Mouse (Mus musculus) liver, postnatal 0 days (tissue): ENCODE results near the gene Pcnx. TPM values are rescaled to one million over a fixed set of nuclear protein-coding genes. Genes with fewer than 3 reads are reported as not detected.

Experiments used
- ATAC-seq: fragments of 200-750 bp; cut with Nextera tagmentation; 2 replicates; pipeline ENCODE4 v1.8.0; 2017; ENCODE audit warnings: mild to moderate bottlenecking, moderate library complexity
- DNase-seq: peaks from one replicate; pipeline ENCODE4 v3.0.0-alpha.2; 2016
- H3K27ac ChIP-seq: fragments of 300-500 bp; sonication (generic); 2 replicates; pipeline ENCODE4 v1.5.1; 2014; ENCODE audit warnings: antibody characterized with exemption, moderate library complexity, mild to moderate bottlenecking, low read depth
- H3K27me3 ChIP-seq: fragments of 300-500 bp; sonication (generic); 2 replicates; pipeline ENCODE4 v1.6.1; 2014; ENCODE audit warnings: low read length, control low read depth, mixed read lengths; ENCODE audit not compliant: insufficient read depth
- H3K36me3 ChIP-seq: fragments of 300-500 bp; sonication (generic); replicated peaks from 2 replicates; pipeline ENCODE4 v1.6.1; 2014; ENCODE audit warnings: mild to moderate bottlenecking, control low read depth, low read length, moderate library complexity, mixed read lengths; ENCODE audit not compliant: insufficient read depth
- H3K4me1 ChIP-seq: fragments of 300-500 bp; sonication (generic); 2 replicates; pipeline ENCODE4 v1.6.1; 2014; ENCODE audit warnings: antibody characterized with exemption, mild to moderate bottlenecking, control low read depth; ENCODE audit not compliant: insufficient read depth
- H3K4me2 ChIP-seq: fragments of 300-500 bp; sonication (generic); 2 replicates; pipeline ENCODE4 v1.6.1; 2014; ENCODE audit warnings: low read depth, mild to moderate bottlenecking, low read length, moderate library complexity, mixed read lengths
- H3K4me3 ChIP-seq: fragments of 300-500 bp; sonication (generic); 2 replicates; pipeline ENCODE4 v1.5.1; 2014; ENCODE audit warnings: low read depth, low read length
- H3K9ac ChIP-seq: fragments of 300-500 bp; sonication (generic); replicated peaks from 2 replicates; pipeline ENCODE4 v1.6.1; 2014; ENCODE audit warnings: mild to moderate bottlenecking, moderate library complexity
- H3K9me3 ChIP-seq: fragments of 300-500 bp; sonication (generic); 2 replicates; pipeline ENCODE4 v1.6.1; 2016; ENCODE audit warnings: mild to moderate bottlenecking, control low read depth, low read length, mixed read lengths
- CTCF ChIP-seq: sonication (generic); IDR thresholded peaks from 2 replicates; pipeline ENCODE4 v1.5.1; 2016; ENCODE audit warnings: antibody characterized with exemption, low read depth
- EP300 ChIP-seq: IDR thresholded peaks from 2 replicates; pipeline ENCODE4 v1.6.1; 2016; ENCODE audit warnings: antibody characterized with exemption, low read depth, mild to moderate bottlenecking
- WGBS: fragments of 180-500 bp; shearing (Covaris S2); extraction: QIAGEN DNeasy Blood & Tissue Kit; methylation state at CpG from one replicate; pipeline ENCODE4 v1.1.7; 2014; ENCODE audit not compliant: insufficient replicate concordance; 5-methylcytosine and 5-hydroxymethylcytosine counted together
- polyA plus RNA-seq: library from polyadenylated mRNA; unstranded; fragments of >200 nt; fragmentation: Nextera tagmentation; extraction: Ambion mirVana; gene quantifications from 2 replicates; pipeline ENCODE4 v1.2.1, GENCODE M21; 2015

Gene Pcnx
- polyA plus RNA-seq, result 2.4 and 2.7 TPM in 2 replicates

DNA sequence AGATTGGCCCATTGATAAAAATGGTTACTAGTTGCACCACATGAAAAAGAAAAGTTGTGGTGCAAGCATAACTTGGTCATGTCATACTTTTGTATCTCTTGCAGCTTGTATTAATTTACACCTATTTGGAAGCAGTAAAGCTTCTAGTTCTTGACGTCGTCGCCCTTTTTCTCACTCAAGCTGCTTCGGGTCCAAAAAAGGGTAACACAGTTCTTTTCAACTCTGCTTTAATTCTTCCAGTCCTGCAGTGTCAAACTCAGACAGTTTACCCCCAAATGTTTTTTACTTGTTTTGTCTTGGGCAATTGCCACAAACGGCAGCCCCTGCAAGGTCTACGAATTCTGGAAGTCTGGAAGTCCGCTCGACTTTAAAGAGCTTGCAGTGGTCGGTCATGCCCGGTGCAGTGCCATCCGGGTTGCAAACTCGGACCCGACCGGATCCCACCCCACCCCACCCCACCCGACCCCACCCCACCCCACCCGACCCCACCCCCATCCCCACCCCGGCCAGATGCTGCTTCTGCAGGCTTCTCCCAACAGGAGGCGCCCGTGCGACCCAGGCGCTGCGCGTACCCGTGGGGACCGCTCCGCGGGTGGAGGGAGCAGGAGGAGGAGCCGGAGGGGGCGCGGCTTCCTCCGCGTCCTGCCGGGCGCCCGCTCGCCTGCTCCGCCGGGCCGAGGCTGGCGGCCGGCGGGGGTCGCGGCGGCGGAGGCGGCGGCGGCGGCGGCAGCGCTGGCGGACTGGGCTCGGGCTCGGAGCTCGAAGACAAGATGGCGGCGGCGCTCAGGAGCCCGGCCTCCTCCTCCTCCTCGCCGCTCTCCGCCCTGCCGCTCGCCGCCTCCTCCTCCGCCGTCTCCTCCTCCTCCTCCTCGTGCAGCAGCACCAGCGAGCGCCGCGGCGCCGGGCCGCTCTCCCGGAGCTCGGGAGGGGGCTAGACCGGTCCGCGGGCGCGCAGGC lies at the start of gene Pcnx:
TSS of gene Pcnx (plus strand) at position 673 of the 957 bp plus-strand sequence.
- Histone ChIP-seq H3K4me2 (peak within 1 kb of the TSS; percentile 89), H3K27me3 (peaks cover 7% of the 10 kb centered on the region; the same call in 1 of the 2 replicates), H3K4me3 (peak within 1 kb of the TSS; percentile 85), H3K4me1 (peaks cover 20% of the 10 kb centered on the region), H3K9ac (peak within 1 kb of the TSS; percentile 83), H3K9me3 (no peaks in the 10 kb centered on the region), H3K27ac (peak within 1 kb of the TSS; percentile 86), H3K36me3 (no peaks in the 10 kb centered on the region)
- TF ChIP-seq EP300 (no peak), CTCF (peak; percentile 67)
- DNase-seq, result peak; percentile 88
- WGBS, result 5% methylated on average over 30 of the region's 83 CpGs
- ATAC-seq, result peak; percentile 76

DNA sequence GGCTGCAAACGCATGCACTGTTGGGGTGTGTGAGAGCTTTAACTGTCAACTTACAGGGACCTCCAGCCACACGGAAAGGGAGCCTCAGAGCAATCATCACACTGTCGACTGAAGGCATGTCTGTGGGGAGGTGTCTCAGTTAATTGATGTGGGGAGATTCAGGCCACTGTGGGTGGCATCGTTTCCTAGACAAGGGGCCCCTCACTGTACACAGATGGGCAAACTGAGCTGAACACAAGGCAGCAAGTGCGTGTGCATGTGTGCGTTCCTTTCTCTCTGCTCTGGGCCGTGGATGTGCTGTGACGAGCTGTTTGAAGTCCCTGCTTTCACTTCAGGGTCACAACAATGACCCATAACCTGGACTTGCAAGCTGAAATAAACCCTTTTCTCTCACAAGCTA lies 49.4 kb upstream of the Pcnx start:
- DNase-seq (no peak), ATAC-seq (no peak)
- no peaks in the 10 kb centered on the region for H3K27me3 ChIP-seq
- WGBS, result 40% methylated on average over 8 of the region's 8 CpGs
- no peak overlapping the region for H3K9ac ChIP-seq
- H3K4me1 ChIP-seq, result peaks cover 19% of the 10 kb centered on the region
- H3K4me2 ChIP-seq, result no peak overlapping the region
- no peak overlapping the region for H3K4me3 ChIP-seq
- H3K9me3 ChIP-seq, result no peaks in the 10 kb centered on the region
- H3K36me3 ChIP-seq, result no peaks in the 10 kb centered on the region
- no peak overlapping the region for H3K27ac ChIP-seq
- TF ChIP-seq EP300, result no peak

DNA sequence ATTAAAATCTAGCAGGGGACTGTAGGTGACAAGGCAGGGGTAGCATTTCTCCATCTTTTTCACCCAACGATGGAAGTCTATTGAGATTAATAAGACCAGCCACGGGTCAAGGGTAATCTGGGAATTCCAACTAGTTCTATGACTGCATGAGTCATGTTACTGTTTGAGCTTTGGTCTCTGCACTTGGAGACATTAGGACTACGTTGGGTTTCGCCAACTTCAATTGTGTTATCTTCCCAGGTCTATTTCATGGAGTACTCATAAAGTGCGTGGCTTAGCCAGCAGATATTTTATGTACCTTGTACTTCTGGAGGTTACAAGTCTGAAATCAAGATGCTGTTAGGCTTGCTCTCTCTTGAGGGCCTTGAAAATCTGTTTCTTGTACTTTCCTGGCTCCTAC lies 45.1 kb upstream of the Pcnx start:
- Histone ChIP-seq H3K4me2 (no peak overlapping the region), H3K36me3 (no peaks in the 10 kb centered on the region), H3K9me3 (no peaks in the 10 kb centered on the region), H3K9ac (no peak overlapping the region), H3K27me3 (no peaks in the 10 kb centered on the region), H3K4me1 (0 out of 2 replicates have a peak, but pooled peaks cover 5% of the 10 kb centered on the region), H3K4me3 (no peak overlapping the region), H3K27ac (no peak overlapping the region)
- TF ChIP-seq CTCF (no peak), EP300 (no peak)
- WGBS, result 79% methylated on average over 5 of the region's 5 CpGs
- ATAC-seq, result no peak
- no peak for DNase-seq

DNA sequence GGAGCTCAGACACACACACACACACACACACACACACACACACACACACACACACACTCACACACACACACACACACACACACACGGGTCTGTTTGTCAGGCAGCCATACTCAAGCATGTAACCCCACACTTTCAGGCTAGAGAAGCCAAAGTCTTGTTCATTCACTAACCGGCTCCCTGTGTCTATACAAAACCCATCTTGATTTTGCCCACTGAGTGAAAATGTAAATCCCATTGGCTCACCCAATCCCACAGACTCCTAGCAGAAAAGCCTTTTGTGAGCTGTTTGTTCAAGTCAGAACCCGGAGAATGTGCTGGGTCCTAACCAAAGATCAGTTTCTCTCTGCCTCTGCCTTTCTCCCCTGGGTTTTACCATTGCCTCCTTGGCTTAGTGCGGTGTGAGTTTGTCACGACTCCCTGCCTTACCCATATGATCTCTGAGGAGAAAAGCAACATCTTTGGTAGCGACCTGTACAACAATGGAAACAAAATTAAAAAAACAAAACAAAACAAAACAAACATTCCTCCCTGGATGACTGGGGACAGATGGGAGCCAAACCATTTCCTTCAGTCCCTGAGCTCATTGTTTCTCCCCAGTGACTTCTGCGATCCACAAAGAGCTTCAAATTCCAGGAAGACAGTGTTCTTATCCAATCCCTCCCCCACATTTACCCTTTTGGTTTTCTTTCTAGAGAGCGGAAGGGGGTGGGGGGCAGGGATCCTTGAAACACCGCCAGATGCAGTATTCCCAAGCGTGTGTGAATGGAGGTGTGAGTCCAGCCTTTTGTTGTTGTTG lies 43.3 kb upstream of the Pcnx start:
- peak; percentile 22 for DNase-seq

DNA sequence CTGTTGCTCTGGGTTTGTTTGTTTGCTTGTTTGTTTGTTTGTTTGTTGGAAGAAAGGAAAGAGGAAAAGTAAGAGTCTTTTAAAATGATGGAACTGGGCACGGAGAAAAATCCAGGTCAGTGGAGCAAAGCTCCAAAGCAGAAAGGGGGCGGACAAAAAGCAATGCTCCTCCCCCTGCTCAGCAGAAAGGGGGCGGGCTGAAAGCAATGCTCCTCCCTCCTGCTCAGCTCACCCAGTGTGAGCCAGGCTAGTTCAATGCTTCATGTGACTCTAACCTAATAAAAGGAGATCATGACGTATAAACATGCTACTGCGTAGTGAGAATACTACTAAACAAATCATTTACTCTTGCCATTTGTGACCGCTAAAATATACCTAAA lies 42.7 kb upstream of the Pcnx start:
- H3K4me1 ChIP-seq, result 0 out of 2 replicates have a peak, but pooled peaks cover 5% of the 10 kb centered on the region
- H3K9ac ChIP-seq, result no peak overlapping the region
- H3K36me3 ChIP-seq, result no peaks in the 10 kb centered on the region
- no peak overlapping the region for H3K27ac ChIP-seq
- WGBS, result 49% methylated on average over 6 of the region's 6 CpGs
- no peak overlapping the region for H3K4me3 ChIP-seq
- peak overlapping the region; percentile 38 for H3K4me2 ChIP-seq
- H3K27me3 ChIP-seq, result no peaks in the 10 kb centered on the region
- TF ChIP-seq CTCF (no peak), EP300 (no peak)
- peak; percentile 53; the same call in 1 of the 2 replicates for ATAC-seq
- no peaks in the 10 kb centered on the region for H3K9me3 ChIP-seq
- DNase-seq, result peak; percentile 21

More for the DNA sequence above, 43.3 kb upstream of the Pcnx start:
- Histone ChIP-seq H3K27me3 (no peaks in the 10 kb centered on the region), H3K4me3 (no peak overlapping the region), H3K27ac (peak overlapping the region; percentile 18; the same call in 1 of the 2 replicates), H3K9ac (no peak overlapping the region), H3K9me3 (no peaks in the 10 kb centered on the region), H3K4me1 (0 out of 2 replicates have a peak, but pooled peaks cover 5% of the 10 kb centered on the region), H3K4me2 (peak overlapping the region; percentile 38), H3K36me3 (no peaks in the 10 kb centered on the region)
- WGBS, result 36% methylated on average over 10 of the region's 10 CpGs
- 0 out of 2 replicates have a peak, but pooled peaks have one; percentile 15 for ATAC-seq
- TF ChIP-seq EP300 (no peak), CTCF (no peak)

DNA sequence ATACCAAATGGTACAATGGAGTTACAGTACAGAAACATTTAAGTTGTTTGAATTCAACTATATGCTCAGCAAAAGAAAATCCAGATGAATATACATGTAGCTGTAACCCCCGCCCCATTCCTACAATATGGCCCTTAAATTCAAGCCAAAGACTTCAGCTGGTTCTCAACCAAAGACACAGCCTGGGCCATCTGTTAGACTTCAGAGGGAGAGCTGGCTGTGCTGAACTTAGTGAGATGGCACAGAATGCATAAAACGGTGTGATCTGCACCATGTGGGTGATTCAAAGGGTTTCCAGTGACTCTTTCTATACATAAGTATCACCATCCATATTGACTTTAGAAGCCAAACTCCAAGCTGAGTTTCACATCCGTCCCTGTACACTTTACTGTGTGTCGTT lies 39.1 kb upstream of the Pcnx start:
- no peak overlapping the region for H3K4me3 ChIP-seq
- no peaks in the 10 kb centered on the region for H3K36me3 ChIP-seq
- H3K4me1 ChIP-seq, result 0 out of 2 replicates have a peak, but pooled peaks cover 5% of the 10 kb centered on the region
- H3K27me3 ChIP-seq, result no peaks in the 10 kb centered on the region
- DNase-seq (no peak), ATAC-seq (no peak)
- H3K9me3 ChIP-seq, result no peaks in the 10 kb centered on the region
- no peak overlapping the region for H3K9ac ChIP-seq
- H3K4me2 ChIP-seq, result no peak overlapping the region
- H3K27ac ChIP-seq, result no peak overlapping the region
- no peak for TF ChIP-seq EP300
- no peak for TF ChIP-seq CTCF
- WGBS, result 73% methylated on average over 4 of the region's 4 CpGs
